Mouse (Mus musculus): ENCODE results near the gene Slc22a3.

Gene Slc22a3

GRCm38 (mm10) chr17:12409346-12409944 lies 98.1 kb downstream of the Slc22a3 start:
- DNase-seq (ENCODE audit: low read depth), result no peak

GRCm38 (mm10) chr17:12403420-12403819 lies 104.1 kb downstream of the Slc22a3 start:
- DNase-seq (ENCODE audit: low read depth), result no peak

- DNase-seq (ENCODE audit: low read depth), result no peak
Measured at GRCm38 (mm10) chr17:12396163-12396677, 111.3 kb downstream of the Slc22a3 start.

- DNase-seq (ENCODE audit: low read depth), result no peak
Measured at GRCm38 (mm10) chr17:12388239-12388638, 119.3 kb downstream of the Slc22a3 start.

- no peak for DNase-seq (ENCODE audit: low read depth)
Measured at GRCm38 (mm10) chr17:12387781-12388180, 119.7 kb downstream of the Slc22a3 start.

- DNase-seq (ENCODE audit: low read depth), result no peak
Measured at GRCm38 (mm10) chr17:12385049-12385794, 122.3 kb downstream of the Slc22a3 start.

- no peak for DNase-seq (ENCODE audit: low read depth)
Measured at GRCm38 (mm10) chr17:12382531-12382930, 125.0 kb downstream of the Slc22a3 start.

GRCm38 (mm10) chr17:12381579-12381978 lies 125.9 kb downstream of the Slc22a3 start:
- DNase-seq (ENCODE audit: low read depth), result no peak

GRCm38 (mm10) chr17:12380287-12380686 lies 127.2 kb downstream of the Slc22a3 start:
- DNase-seq (ENCODE audit: low read depth), result no peak

GRCm38 (mm10) chr17:12377981-12378705 lies 129.4 kb downstream of the Slc22a3 start, which contains the start of gene Plg:
TSS of gene Plg (plus strand) at chr17:12378608.
- DNase-seq (ENCODE audit: low read depth), result no peak

- DNase-seq (ENCODE audit: low read depth), result no peak
Measured at GRCm38 (mm10) chr17:12373601-12374144, 133.8 kb downstream of the Slc22a3 start.

GRCm38 (mm10) chr17:12372021-12372420 lies 135.5 kb downstream of the Slc22a3 start:
- DNase-seq (ENCODE audit: low read depth), result peak; percentile 87

- peak; percentile 81 for DNase-seq (ENCODE audit: low read depth)
Measured at GRCm38 (mm10) chr17:12371310-12371925, 136.1 kb downstream of the Slc22a3 start.

GRCm38 (mm10) chr17:12370289-12370688 lies 137.2 kb downstream of the Slc22a3 start:
- no peak for DNase-seq (ENCODE audit: low read depth)

GRCm38 (mm10) chr17:12369393-12369792 lies 138.1 kb downstream of the Slc22a3 start:
- no peak for DNase-seq (ENCODE audit: low read depth)

All from naive thymus-derived CD4-positive, alpha-beta T cell, adult 2 months (primary cell).